Mouse (Mus musculus) adrenal gland, postnatal 14 days (tissue): ENCODE measurements around the gene Agps. TPM values are rescaled to one million over a fixed set of nuclear protein-coding genes. Genes with fewer than 3 reads are reported as not detected.
"Not testable (repeated sequence)": the region's sequence is repeated elsewhere in the genome, so short reads cannot be mapped to it uniquely, and the experiment has no call there.

ENCODE experiments used
- DNase-seq: peaks from one replicate; pipeline ENCODE4 v3.0.0; 2021; ENCODE audit warnings: mixed read lengths
- total RNA-seq: library from RNA; stranded (reverse); gene quantifications from 2 replicates; pipeline ENCODE4 v1.2.3, GENCODE M21; 2021

Gene Agps
- total RNA-seq, 1 experiment from 2014 or later, result 40.2 TPM

DNA sequence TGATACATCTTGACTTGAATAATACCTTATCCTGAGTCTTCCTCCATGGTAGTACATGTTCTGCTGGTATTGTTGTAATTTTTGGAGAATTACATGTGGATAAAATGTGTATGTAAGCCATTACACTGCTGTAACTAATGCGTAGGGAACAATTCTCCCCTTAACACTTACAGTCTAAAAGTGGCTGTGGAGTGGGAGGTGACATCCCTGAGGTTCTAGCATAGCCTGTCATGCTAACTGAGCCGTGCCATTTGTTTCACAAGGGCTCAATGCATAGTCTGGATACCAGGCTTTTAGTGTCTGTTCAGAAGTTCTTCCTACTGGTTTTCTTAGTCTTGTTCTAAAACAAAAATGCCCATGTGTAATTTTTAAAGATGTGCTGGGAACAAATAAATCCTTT, 99.0 kb downstream of the Agps start:
- DNase-seq, result no peak

DNA sequence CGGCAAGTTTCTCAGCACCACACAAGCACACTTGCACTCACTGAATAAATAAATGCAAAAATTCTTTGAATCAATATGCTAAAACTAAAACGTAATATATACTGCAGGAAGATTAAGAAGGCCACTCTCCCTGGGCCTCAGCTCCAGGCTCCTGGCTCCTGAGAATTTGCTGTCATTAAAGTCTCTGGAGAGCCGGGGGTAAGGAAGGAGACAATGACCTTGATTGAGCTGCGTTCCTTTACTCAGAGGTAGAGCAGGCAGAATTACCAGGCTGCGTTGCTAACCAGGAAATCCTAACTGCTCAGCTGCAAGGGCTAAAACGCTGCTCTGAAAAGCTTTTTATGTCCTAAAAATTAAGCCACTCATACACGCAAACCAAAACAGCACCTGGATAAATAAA, 101.6 kb downstream of the Agps start:
- DNase-seq, result peak; percentile 12

DNA sequence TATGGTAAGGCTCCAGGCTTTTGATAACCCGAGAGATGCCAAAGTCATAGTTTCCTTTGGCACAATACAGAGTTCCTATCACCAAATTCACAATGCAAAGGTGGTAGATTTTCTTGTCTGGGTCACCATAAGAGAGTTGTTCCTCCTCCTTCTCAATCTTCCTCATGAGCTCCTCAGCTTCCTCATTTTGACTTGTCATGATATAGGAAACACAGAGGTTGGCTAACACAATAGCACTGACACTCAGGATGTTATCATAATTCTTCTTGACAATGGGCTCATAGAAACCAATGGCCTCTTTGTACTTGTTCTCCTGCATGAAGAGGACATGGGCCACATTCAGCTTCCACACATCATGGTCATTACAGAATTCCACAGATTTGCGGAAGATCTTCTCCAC, 104.7 kb downstream of the Agps start:
- not testable (repeated sequence) for DNase-seq

DNA sequence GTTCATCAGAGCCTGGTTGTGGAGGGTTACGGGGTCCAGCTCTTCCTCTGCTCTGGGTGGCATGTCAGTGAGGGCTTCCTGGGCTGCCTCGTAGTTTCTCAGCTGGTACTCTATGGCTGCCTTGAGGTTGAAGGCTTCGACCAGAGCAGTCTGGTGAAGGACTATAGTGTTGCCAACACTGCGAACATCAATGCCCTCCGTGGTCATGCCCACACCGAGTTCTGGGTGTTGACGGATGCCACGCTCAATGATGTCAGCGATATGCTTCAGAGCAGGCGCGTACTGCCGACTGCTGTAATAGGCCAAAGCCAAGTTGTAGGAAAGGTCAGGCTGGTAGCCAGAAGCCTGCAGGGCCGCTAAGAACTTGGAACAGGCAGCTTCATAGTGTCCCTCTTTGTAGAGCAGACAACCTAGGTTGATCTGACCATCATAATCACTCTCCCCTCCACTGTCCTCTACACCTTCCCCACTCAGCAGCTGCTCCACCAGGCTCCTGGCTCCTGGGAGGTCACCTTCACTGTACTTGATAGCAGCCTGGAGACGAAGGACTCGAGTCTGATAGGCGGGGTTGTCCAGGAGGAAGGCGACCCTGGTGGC, 105.6 kb downstream of the Agps start:
- peak; percentile 50 for DNase-seq

DNA sequence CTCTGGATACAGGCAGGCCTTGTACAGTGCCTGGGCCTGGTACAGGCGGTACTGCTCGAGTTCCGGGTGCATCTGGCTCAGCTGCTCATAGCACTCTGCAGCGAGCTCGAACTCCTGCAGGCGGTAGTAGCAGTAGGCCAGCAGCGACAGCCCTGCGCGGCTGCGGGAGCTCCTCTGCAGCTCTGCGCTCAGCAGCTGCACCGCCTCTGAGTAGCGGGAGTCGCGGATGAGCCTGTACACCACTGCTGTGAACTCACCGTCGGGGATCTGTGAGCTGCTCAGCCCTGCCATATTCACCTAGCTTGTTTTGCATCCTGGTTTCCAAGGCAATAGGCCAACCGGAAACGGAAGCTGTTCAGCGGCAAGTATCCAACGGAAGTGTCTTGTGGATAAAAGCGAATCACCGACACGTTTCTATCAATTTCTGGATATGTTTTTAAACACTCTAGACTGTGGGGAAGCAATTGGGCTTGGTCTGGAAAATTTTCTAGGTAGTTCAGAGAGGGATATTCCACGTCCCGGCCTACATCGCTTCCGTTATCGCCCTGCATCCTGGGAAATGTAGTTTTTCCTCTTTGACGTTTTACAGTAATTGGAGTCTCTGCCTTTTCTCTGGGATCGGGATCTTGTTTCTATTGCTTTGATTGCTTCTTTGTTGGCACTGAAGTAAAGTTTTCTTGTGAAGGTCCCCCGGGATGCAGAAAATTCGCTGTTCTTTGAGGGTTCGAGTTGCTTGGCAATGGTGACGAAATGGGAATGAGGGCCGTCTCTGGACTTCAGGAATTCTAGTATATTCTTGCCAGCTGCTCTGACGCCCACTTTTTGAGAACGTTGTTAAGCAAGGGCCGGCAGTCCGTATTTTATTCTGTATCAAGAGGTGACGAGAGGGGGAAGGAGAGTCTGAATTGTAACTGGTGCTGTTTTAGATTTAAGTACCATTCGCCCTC, 106.4 kb downstream of the Agps start, which contains the start of gene Ttc30b:
Gene Ttc30b, minus strand, starts transcription at position 469 of the 947 bp plus-strand sequence.
- DNase-seq, result peak; percentile 89

DNA sequence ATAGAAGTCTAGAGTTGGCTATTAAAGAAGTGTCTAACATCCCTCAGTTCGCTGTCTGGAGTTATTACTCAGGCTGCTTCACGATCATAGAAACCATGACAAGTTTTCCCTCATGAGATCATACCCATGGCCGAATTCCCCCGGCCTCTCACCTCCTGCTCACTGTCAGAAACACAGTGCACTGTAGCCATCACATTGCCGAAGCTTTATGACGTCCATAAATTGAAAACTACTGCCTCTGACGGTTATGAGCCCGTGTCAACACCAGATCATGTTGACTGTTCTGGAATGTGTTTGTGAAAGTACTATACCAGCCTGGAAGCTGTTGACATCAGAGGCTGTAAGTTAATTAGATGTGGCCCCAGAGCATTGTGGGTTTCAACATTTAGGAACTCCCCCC, 118.7 kb downstream of the Agps start:
- no peak for DNase-seq

DNA sequence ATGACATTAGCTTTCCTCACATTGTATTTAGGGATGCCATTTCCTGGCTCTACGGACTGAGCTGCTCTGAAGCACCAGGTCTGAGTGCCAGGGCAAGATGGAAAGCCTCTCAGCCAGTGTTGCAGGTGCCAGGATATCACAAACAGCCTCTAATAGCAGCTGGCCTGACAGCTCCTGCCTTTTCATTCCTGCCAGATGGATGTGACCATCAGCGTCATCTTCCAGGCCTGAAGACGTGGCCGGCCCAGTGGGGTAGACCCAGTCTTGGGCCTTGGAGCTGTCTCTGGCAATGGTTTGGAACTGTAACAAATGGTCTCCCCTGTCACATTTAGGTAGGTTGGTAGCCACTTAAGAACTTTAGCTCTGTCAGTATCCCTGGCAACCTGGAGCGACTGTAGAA, 121.3 kb downstream of the Agps start:
- no peak for DNase-seq

DNA sequence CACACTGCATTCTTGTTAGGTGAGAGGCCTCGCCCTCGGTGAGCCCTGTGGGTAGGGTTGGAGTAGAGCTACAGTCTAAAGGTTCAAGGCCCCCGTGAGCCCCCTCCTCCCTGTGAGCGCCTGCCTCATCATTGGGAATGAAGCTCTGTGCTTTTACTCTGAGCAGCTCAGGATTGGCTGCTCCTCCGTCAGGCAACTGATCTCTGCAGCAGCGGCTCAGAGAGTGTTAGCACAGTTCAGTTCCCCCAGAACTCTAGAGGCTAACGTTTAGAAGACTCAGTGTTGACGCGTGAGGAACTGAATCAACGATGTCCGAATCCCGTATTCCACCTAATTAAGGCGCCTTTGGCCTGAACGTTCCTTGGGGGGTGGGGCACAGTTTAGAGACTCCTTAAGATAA, 123.7 kb downstream of the Agps start:
- no peak for DNase-seq

DNA sequence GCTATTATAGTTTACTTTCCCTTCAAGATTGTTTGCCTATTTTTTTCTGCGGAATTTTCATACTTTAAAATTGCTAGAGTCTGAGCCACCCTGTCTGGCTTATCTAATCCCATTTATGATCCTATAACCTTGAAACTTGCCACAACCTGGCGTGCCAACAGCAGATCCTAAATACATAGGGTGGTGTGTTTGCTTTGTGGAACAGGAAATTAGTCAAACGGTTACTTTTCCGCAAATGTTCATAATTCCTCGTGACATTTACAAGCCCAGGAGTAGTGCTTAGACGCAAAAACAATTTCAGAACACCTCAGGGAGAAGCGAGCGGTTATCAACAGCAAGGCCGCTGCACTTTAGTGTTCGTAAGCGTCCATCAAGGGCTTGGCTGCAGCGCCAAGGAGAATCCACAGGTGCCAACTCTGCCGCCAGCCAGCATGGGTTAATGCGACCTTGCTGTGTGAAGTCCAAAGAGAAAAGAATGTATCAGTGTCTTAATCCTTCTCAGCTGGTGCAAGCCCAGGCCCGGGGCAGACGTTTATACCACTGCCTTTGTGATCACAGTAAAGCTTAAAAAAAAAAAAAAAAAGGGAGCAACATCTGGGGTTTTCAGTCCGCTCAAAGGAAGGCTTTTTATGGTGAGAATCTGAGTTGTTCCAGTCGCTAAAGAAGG, 127.3 kb downstream of the Agps start:
- DNase-seq, result peak; percentile 43

DNA sequence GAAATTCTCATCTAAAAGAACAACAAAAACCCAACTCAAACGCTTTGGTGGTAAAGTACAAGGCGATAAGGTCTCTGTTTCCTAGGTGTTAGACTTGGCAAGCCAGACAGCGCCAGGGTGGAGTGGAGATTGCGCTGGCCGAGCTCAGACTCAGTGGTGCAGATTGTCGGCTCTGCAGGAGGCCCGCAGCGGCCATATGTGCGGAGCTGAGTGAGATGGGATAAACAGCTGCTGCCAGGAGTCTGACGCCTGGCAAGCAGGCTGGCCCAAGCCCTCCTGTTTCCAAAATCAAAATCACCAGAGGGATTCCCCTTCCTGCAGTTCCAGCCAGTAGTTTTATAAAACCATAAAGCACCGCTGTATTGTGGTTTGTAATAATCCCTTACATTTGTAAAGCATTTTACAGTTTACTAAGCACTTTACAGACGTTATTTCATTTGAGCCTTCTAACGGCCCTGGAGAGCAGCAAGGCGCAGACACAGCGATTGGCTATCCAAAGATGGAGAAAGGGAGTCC, 127.9 kb downstream of the Agps start:
- DNase-seq, result peak; percentile 20

DNA sequence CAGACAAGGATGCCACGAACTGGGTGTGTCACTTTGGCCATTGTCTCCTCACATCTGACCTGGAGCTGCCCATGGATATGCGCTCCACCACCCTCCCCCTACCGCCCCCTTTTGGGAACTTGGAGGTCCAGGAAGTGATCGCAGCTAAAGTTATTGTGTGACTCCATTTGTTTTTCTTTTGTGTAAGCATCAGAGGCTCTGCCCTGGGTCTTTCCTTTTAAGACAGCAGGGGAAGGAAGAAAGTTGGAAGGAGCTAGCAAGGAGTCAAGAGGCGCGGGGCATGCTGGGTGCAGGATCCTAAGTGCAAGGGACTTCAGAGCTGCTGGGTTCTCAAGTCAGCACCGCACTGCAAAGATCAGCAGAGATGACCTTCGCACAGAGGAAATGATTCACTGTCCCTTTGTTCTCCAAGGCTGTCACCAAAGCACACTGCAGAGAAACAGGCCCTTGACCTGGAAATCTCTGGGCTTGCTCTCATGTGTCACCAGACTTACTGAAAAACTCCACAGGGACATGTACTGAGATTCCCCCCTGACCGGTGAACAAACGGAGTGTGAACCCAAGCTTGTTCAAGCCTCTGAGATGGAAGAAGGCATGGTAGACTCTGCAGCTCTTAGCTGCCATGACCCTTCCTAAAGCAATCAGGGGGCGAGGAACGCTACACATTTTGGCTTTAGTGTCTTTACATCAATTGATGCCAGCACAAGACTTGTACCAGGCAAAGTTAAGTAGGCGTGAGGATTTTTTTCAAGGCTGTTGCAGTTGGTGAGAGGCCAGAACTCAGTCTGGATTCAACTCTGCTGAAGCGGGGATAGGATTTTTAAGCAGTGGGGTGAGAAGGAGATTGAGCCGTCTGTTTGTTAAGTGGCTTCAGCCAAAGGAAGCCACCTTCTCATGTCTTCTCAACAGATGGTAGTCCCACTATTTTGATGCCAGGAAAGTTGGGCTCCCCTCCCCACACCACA, 128.7 kb downstream of the Agps start:
- peak; percentile 83 for DNase-seq

DNA sequence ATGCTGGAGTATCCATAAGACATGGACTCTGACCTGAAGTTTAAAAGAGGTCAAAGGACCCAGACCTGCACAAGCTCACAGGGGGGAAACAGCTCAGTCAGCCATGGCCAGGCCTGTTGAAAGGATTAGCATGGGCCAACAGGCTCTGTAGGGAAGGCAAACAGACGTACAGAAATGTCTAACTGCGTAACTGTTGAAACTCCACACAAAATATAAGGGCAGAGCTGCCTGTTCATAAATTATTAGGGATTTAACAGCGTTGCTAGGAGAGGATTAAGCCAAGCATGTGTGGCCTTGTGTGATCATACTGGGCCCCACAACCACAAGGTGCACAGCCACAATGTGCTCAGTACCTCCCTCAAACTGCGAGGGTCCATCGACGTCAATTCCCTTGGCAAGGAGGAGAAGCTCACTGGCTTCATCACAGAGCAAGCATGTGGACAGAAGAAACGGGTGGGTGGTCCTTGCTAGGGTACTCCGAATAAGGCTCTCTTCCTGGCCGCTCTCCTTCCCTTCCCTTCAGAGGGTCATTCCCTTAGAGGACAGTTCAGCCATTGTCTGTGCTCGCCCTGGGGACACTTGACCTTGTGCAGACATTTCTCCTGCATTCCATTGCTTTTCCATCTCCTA, 131.3 kb downstream of the Agps start:
- no peak for DNase-seq

DNA sequence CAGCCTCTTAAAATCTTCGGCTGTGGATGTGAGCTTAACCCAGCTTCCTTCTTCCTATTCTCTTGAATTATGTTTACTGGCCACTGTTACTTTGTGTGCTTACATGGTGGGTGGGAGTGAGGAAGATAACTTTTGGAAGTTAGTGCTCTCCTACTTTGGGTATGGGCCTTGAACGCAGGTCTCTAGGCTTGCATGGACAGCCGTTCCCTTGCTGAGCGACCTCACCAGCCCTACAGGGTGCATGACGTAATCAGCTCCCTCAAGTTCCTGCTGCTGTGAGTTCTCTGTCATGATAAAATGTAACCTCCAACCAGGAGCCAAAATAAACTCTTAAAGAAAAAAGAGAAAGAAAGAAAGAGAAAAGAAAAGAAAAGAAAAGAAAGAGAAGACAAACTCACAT, 132.1 kb downstream of the Agps start:
- peak; percentile 34 for DNase-seq

DNA sequence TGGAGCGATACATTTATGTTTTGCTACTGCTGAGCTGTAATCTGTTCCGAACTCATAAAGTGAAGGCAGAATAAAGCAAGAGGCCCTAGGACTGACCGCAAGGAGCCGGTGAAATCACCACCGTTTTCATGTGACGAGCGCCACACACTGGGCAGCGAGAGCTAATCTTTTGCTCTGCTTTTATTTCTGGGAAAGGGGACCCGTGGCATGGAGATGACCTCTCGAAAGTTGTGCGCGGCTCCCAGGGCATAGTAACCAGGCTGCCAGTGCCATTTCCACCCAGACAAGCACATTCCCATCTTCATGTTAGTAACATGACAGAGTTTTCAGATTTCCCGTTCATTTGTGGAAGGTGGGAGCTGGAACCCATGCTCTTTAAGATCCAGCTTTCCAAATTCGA, 132.5 kb downstream of the Agps start:
- DNase-seq, result peak; percentile 90

DNA sequence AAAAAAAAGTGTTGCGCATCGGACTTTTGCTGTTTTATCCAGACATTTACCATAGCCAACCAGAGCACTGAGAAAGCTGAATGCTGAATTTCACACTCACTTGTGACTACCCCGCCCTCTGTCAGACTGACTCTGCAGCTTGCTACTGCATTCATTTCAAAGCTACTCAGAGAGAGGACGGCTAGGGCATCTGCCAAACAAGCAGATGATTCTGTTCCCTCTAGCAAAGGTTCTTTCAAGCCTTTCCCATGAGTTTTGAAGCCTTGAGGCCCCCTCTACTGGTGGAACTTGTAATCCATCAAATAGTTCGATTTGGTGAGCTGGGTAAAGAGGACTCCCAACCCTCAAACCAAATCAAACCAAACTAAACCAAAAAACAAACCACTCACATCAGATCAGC, 133.0 kb downstream of the Agps start:
- peak; percentile 75 for DNase-seq

DNA sequence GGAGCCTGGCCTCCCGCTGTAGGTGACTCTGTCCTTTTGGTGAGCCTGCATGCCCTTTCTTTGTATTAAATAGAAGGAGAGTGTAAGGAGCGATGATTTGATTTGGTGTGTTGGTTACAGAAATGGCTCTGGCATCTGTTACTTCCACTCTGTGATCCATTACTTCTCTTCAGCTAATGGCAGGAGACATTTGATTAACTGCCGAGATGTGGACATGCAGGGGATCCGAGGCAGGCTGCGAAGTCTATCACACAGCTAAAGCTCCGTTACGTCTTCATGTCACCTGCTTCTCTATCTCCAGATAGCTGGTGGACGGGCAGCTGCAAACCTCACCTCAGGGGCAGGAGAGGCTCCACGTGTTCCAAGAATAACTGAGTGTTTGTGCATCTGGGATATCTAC, 142.2 kb downstream of the Agps start:
- DNase-seq, result no peak

DNA sequence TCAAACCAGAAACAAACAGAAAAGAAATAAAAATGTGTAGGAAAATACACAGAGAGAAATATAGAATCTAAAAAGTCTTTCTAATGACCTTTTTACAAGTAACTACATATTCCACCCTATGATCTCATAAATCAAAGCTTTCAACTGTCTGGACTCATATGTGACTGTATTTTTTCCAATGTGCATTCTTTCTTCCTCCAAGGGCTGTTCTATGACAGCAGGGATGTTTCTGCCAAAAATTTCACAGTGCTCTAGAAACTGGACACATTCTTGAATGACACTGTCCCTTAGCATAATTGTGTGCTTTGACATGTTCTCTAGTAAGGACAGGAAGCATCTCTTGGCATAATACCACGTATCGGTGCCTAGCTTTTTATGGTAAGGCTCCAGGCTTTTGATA, 144.1 kb downstream of the Agps start:
- not testable (repeated sequence) for DNase-seq

DNA sequence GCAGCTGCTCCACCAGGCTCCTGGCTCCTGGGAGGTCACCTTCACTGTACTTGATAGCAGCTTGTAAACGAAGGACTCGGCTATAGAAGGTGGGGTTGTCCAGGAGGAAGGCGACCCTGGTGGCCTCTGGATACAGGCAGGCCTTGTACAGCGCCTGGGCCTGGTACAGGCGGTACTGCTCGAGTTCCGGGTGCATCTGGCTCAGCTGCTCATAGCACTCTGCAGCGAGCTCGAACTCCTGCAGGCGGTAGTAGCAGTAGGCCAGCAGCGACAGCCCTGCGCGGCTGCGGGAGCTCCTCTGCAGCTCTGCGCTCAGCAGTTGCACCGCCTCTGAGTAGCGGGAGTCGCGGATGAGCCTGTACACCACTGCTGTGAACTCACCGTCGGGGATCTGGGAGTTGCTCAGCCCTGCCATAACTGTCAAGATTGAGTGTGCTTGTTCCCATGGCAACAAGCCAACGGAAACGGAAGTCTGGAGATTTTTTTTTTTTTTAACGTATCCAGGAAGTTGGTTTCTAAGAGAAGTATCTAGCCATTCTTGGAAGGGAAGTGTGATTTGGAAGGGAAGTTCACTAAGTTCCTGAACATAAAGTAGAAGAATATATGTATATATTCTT, 145.9 kb downstream of the Agps start, which contains the start of gene Ttc30a2:
Gene Ttc30a2, minus strand, starts transcription at position 419 of the 617 bp plus-strand sequence.
- DNase-seq, result peak; percentile 71
